Mouse (Mus musculus) forebrain, embryonic 16.5 days (tissue): Measurements from ENCODE around the gene Slc31a1. TPM values are rescaled to one million over a fixed set of nuclear protein-coding genes. Genes with fewer than 3 reads are reported as not detected.

Source experiments
- polyA plus RNA-seq: library from polyadenylated mRNA; unstranded; fragments of >200 nt; fragmentation: Nextera tagmentation; extraction: Ambion mirVana; gene quantifications from 2 replicates; pipeline ENCODE4 v1.2.1, GENCODE M21; 2015

Slc31a1 gene
- polyA plus RNA-seq, 1 experiment from 2014 or later = 39.6 TPM

Other genes starting within 250 kb of the Slc31a1 start
- not detected in 2 replicates for gene Mup21, start 209.9 kb upstream of the Slc31a1 start, polyA plus RNA-seq
- 22.8 and 22.9 TPM in 2 replicates for gene Zfp37, start 129.7 kb upstream of the Slc31a1 start, polyA plus RNA-seq
- 13.0 and 15.6 TPM in 2 replicates for gene Slc31a2, start 98.2 kb upstream of the Slc31a1 start, polyA plus RNA-seq
- gene Fkbp15, start 179 bp upstream of the Slc31a1 start, polyA plus RNA-seq = 23.5 and 24.0 TPM in 2 replicates
- gene Cdc26, start 47.9 kb downstream of the Slc31a1 start, polyA plus RNA-seq = 99.8 and 104 TPM in 2 replicates
- 17.0 and 18.7 TPM in 2 replicates for gene Prpf4, start 48.1 kb downstream of the Slc31a1 start, polyA plus RNA-seq
- not detected in 2 replicates for gene Rnf183, start 74.5 kb downstream of the Slc31a1 start, polyA plus RNA-seq
- 9.8 and 13.8 TPM in 2 replicates for gene Wdr31, start 110.2 kb downstream of the Slc31a1 start, polyA plus RNA-seq
- 0.62 and 0.71 TPM in 2 replicates for gene Bspry, start 119.3 kb downstream of the Slc31a1 start, polyA plus RNA-seq
- 9.7 and 10.8 TPM in 2 replicates for gene Hdhd3, start 142.7 kb downstream of the Slc31a1 start, polyA plus RNA-seq
- 67.7 and 68.4 TPM in 2 replicates for gene Alad, start 159.2 kb downstream of the Slc31a1 start, polyA plus RNA-seq
- gene Pole3, start 164.3 kb downstream of the Slc31a1 start, polyA plus RNA-seq = 81.6 and 92.0 TPM in 2 replicates
- 0.58 and 0.61 TPM in 2 replicates for gene 4933430I17Rik, start 164.6 kb downstream of the Slc31a1 start, polyA plus RNA-seq
- gene Rgs3, start 199.1 kb downstream of the Slc31a1 start, polyA plus RNA-seq = 44.8 and 50.4 TPM in 2 replicates